Mouse (Mus musculus) R1 (cell line): ENCODE results near the gene Ston1.

ENCODE experiments used
- DNase-seq: peaks from one replicate; pipeline ENCODE4 v3.0.0-alpha.2; 2018; ENCODE audit warnings: low read depth, low spot score

The Ston1 gene

GRCm38 (mm10) chr17:88625350-88625749, 27.9 kb downstream of the Ston1 start:
- peak; percentile 61 for DNase-seq

DNA sequence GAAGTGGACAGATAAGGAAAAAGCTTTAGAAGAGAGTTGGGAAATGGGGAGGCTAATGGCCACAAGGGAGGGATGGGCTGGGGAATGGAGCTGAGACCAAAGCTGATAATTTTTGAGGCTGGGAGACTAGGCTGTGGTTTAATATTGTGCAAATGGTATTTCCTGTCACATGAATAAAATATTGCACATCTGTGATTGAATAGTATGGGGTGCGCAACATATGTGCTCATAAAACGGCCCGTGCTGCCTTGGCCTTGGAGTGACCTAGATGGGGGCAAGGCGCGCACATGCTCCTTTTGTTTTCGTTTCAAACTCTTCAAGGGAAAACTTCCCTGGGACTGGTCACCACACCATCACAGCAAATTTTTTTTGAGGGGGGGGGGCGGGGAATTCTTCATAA, 28.4 kb downstream of the Ston1 start:
- no peak for DNase-seq

- peak; percentile 76 for DNase-seq
These were observed 28.9 kb downstream of the Ston1 start for GRCm38 (mm10) chr17:88626347-88626811.

GRCm38 (mm10) chr17:88627150-88627549, 29.7 kb downstream of the Ston1 start:
- peak; percentile 66 for DNase-seq

DNA sequence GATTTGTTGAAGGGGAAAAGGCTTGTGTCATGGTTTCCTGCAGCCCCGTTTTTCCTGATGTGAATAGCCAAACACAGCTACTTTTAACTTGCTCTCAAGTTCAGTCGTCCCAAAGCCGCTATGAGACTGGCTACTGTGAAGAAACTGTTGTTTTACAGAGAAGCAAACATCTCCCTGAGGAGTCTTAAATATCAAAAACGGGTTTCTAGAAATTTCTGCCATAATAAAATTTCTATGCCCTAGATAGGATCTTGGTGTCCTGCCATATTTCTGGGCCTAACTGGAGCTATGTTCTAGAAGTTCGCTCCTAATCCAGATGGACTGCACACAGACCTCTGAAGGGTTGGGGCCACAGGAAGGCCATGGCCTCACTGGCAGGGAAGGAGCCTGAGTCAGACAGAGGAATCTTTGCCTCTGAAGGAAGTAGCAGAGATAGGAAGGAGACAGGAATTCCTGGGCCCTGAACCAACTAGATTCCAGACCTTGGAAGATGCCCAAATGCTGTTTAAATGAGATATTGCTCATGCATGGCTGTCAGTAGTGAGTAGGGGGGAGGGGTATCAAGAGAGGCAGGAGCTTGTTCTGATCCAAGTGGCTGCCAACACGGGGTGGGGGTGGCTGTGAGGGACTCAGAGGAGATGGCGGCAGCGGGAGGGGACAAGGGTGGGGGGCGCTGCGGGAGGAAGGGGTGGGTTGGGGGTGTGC, 31.3 kb downstream of the Ston1 start:
- no peak for DNase-seq

DNA sequence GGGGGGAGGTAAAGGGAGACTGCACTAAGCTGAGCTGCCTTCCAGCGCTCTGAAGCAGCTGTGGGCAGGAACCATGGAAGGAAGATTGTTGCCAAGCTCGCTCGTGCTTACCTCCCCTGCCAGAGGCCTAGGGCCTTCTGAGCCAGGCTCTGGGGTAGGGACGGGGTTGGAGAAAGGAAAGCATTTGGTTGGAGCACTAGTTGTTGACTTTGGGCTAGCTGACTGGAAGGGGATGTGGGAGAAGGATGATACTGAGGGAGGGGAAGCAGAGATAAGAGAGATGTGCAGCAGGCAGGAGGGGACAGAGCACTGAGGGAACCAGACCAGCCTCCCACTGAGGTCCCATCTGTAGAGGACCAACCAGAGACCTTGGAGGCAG, 31.9 kb downstream of the Ston1 start:
- no peak for DNase-seq

- peak; percentile 62 for DNase-seq
These were observed 32.6 kb downstream of the Ston1 start for GRCm38 (mm10) chr17:88629931-88630553.

DNA sequence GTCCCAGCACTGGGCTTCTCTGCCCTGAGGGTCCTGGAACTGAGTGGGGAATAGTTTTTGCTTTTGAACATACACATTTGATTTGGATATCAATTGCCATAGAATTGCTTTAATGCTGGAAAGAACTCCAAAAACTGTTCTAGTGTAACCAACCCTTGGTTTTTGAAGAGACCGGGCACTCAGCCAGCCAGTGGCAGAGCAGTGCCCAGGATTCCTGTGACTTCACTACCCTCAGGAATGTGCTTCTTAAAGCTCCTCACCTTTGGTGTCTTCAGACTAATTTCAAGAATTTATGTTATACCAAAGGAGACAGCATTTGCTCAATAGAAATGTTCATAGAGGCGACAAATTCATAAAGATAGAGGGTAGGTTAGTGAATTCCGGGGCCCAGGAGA, 33.1 kb downstream of the Ston1 start:
- DNase-seq: no peak

GRCm38 (mm10) chr17:88632631-88633030, 35.1 kb downstream of the Ston1 start:
- no peak for DNase-seq

GRCm38 (mm10) chr17:88636076-88636475, 38.6 kb downstream of the Ston1 start:
- DNase-seq: no peak

- no peak for DNase-seq
These were observed 39.1 kb downstream of the Ston1 start for GRCm38 (mm10) chr17:88636587-88636986.

GRCm38 (mm10) chr17:88641012-88641411, 43.5 kb downstream of the Ston1 start:
- peak; percentile 73 for DNase-seq

- DNase-seq: peak; percentile 34
These were observed 44.4 kb downstream of the Ston1 start for GRCm38 (mm10) chr17:88641836-88642235.

GRCm38 (mm10) chr17:88644876-88645275, 47.4 kb downstream of the Ston1 start:
- DNase-seq: no peak

- no peak for DNase-seq
These were observed 47.8 kb downstream of the Ston1 start for GRCm38 (mm10) chr17:88645299-88645698.

DNA sequence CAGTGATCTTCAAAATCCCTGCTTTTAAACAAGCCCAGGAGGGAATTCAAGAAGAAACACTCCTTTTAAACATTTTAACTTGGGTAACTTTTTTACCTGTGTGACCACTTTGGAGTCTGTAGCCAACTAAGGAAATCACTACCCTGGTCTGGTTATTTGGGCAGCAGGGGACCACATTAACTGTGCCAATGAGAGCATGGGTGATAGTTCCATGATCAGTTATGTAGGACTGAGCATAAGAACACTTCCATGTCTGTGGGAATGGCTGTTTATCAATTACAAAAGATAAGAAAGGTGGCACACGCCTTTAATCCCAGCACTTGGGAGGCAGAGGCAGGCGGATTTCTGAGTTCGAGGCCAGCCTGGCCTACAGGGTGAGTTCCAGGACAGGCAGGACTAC, 49.7 kb downstream of the Ston1 start:
- no peak for DNase-seq

GRCm38 (mm10) chr17:88652010-88652409, 54.5 kb downstream of the Ston1 start:
- peak; percentile 52 for DNase-seq

DNA sequence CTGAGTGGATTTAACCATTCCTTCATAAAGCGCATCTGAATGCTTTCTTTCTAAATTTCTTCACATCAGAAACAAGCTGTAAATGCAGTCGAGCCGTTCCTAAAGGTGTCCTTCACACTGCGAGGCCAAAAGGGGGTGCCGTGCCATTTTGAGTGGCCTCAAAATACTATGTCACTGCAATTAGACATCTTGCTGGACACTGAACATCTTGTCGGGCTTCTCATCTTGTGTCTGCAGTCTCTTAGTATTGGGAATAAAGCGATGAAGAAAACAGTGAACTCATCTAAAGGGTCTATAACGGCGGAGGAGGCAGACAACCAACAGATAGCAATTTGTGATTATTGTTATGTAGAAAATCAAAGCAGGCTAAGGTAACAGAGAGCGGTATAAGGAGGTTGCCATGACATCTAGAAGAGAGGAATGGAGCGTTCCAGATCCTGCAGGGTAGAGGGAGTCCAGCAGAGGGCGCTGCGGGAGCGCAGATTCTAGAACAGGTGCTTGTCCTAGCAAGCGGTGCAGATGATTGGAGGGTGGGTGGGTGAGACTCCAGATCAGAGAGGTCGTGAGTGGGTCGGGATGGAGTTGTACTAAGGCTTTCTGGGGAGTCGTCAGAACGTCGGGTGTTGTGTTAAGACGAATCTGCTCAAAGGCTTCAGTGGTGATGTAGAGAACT, 55.4 kb downstream of the Ston1 start:
- peak; percentile 85 for DNase-seq

- no peak for DNase-seq
These were observed 55.9 kb downstream of the Ston1 start for GRCm38 (mm10) chr17:88653375-88653769.

GRCm38 (mm10) chr17:88658510-88658909, 61.0 kb downstream of the Ston1 start:
- no peak for DNase-seq

- DNase-seq: no peak
These were observed 68.6 kb downstream of the Ston1 start for GRCm38 (mm10) chr17:88666076-88666475.

GRCm38 (mm10) chr17:88668452-88668851, 71.0 kb downstream of the Ston1 start, which contains the start of gene Gtf2a1l:
Gtf2a1l (plus strand) TSS chr17:88668660.
- DNase-seq: peak; percentile 84

- DNase-seq: no peak
These were observed 72.4 kb downstream of the Ston1 start for GRCm38 (mm10) chr17:88669921-88670320.
